Comparison of ENCODE assay signal across 8 mouse cellular contexts in genomic region chr6:47453098-47453497, GRCm38 (mm10). TPM values are rescaled to one million over a fixed set of nuclear protein-coding genes. Genes with fewer than 3 reads are reported as not detected.
A peak's percentile ranks its signal among the peaks of the same experiment; 100 is the strongest.
DNase-seq lines count a peak whose midpoint lies in the region; ATAC-seq and TF ChIP-seq lines count a peak whose summit lies in the region.

Gene Cul1, plus strand, starts transcription at chr6:47453398.

- no peak for DNase-seq in testis, postnatal 14 days (ENCODE audit: low spot score)
- no peak for DNase-seq in heart, postnatal 10 days
- DNase-seq in limb, embryonic 11.5 days (ENCODE audit: low spot score) = no peak
- DNase-seq in ovary, adult 18-20 months (ENCODE audit: low spot score) = no peak
- no peak for DNase-seq in urinary bladder, postnatal 14 days (ENCODE audit: low spot score)

- peak within 1 kb of the TSS; percentile 97 for H3K27ac ChIP-seq in testis, adult 2 months (ENCODE audit: control insufficient read depth, insufficient read depth, low read depth, low read length)
- peak within 1 kb of the TSS; percentile 78 for H3K27ac ChIP-seq in embryonic fibroblast, embryonic 13.5 days (ENCODE audit: insufficient read depth, low read length)
- peak within 1 kb of the TSS; percentile 98 for H3K27ac ChIP-seq in limb, embryonic 11.5 days (replicated peaks; ENCODE audit: low read depth, low read length)
- peak within 1 kb of the TSS; percentile 93 for H3K27ac ChIP-seq in neural tube, embryonic 15.5 days (replicated peaks)

- intact Hi-C loops in heart, postnatal 10 days (cut with DNase I) = loop anchor here (5.0 kb wide), 2 partner anchors 136 to 144 kb away; partner anchors contain the start of gene Ezh2

- H3K9ac ChIP-seq in limb, embryonic 11.5 days (ENCODE audit: low read length) = peak within 1 kb of the TSS; percentile 99
- H3K9ac ChIP-seq in neural tube, embryonic 15.5 days (replicated peaks) = peak within 1 kb of the TSS; percentile 99

- H3K36me3 ChIP-seq in testis, adult 2 months (ENCODE audit: control insufficient read depth, insufficient read depth, low read length) = no peaks in the 10 kb centered on the region
- no peaks in the 10 kb centered on the region for H3K36me3 ChIP-seq in limb, embryonic 11.5 days (ENCODE audit: control insufficient read depth, insufficient read depth, low read length)
- no peaks in the 10 kb centered on the region for H3K36me3 ChIP-seq in neural tube, embryonic 15.5 days

- no peaks in the 10 kb centered on the region for H3K27me3 ChIP-seq in testis, adult 2 months (ENCODE audit: control insufficient read depth, insufficient read depth, low read length)
- H3K27me3 ChIP-seq in limb, embryonic 11.5 days (ENCODE audit: control insufficient read depth, insufficient read depth, low read length) = no peaks in the 10 kb centered on the region
- H3K27me3 ChIP-seq in neural tube, embryonic 15.5 days (replicated peaks) = no peaks in the 10 kb centered on the region

- H3K9me3 ChIP-seq in limb, embryonic 11.5 days (ENCODE audit: control insufficient read depth, low read length) = no peaks in the 10 kb centered on the region
- H3K9me3 ChIP-seq in neural tube, embryonic 15.5 days (replicated peaks) = no peaks in the 10 kb centered on the region

- H3K4me2 ChIP-seq in limb, embryonic 11.5 days (ENCODE audit: low read depth, severe bottlenecking) = peak within 1 kb of the TSS; percentile 62
- peak within 1 kb of the TSS; percentile 81 for H3K4me2 ChIP-seq in neural tube, embryonic 15.5 days

- H3K4me1 ChIP-seq in testis, adult 2 months (ENCODE audit: control insufficient read depth, insufficient read depth, low read length) = peaks cover 2% of the 10 kb centered on the region; the same call in 1 of the 2 replicates
- H3K4me1 ChIP-seq in embryonic fibroblast, embryonic 13.5 days (ENCODE audit: control insufficient read depth, insufficient read depth, low read length) = no peaks in the 10 kb centered on the region
- H3K4me1 ChIP-seq in limb, embryonic 11.5 days (ENCODE audit: control insufficient read depth, insufficient read depth, low read length) = peaks cover 7% of the 10 kb centered on the region
- H3K4me1 ChIP-seq in neural tube, embryonic 15.5 days = peaks cover 32% of the 10 kb centered on the region

- no peak for TF ChIP-seq CTCF in testis, adult 2 months (IDR thresholded peaks at IDR 0.05; ENCODE audit: control insufficient read depth, insufficient read depth, insufficient replicate concordance, low read depth, low read length)
- TF ChIP-seq CTCF in embryonic fibroblast, embryonic 13.5 days (IDR thresholded peaks at IDR 0.05; ENCODE audit: borderline replicate concordance, insufficient read depth, low read length) = no peak

- peak within 1 kb of the TSS; percentile 99 for H3K4me3 ChIP-seq in testis, adult 2 months (ENCODE audit: control insufficient read depth, low read depth, low read length)
- peak within 1 kb of the TSS; percentile 99 for H3K4me3 ChIP-seq in embryonic fibroblast, embryonic 13.5 days (ENCODE audit: insufficient read depth, low read length)
- H3K4me3 ChIP-seq in limb, embryonic 11.5 days (ENCODE audit: low read depth, low read length) = peak within 1 kb of the TSS; percentile 95
- H3K4me3 ChIP-seq in neural tube, embryonic 15.5 days (replicated peaks) = peak within 1 kb of the TSS; percentile 98

- 36% methylated on average over 2 of the region's 2 CpGs for WGBS in limb, embryonic 11.5 days
- WGBS in neural tube, embryonic 15.5 days = 42% methylated on average over 2 of the region's 2 CpGs

- no peak for TF ChIP-seq POLR2A in testis, adult 2 months (IDR thresholded peaks at IDR 0.05; ENCODE audit: control insufficient read depth, low read depth, low read length)
- TF ChIP-seq POLR2A in embryonic fibroblast, embryonic 13.5 days (IDR thresholded peaks at IDR 0.05; ENCODE audit: low read depth, low read length) = no peak; the same call in 1 of the 2 replicates

- no peak for ATAC-seq in limb, embryonic 11.5 days (ENCODE audit: insufficient number of reproducible peaks, low FRiP score, low TSS enrichment, low read depth)
- no peak for ATAC-seq in neural tube, embryonic 15.5 days (ENCODE audit: low FRiP score)

RNA-seq across cellular contexts. Expression of gene Cul1, which starts in this region (rescaled TPM):
- 45.5 and 56.3 TPM in 2 replicates for polyA plus RNA-seq in testis, adult 2 months (2012; rRNA removed)
- 147 and 221 TPM in 2 replicates for polyA plus RNA-seq in embryonic fibroblast, embryonic 13.5 days (2011; ENCODE audit: insufficient read length, low read depth, missing spikeins)
- total RNA-seq in heart, postnatal 10 days (2021) = 10 to 100 TPM; 77.6 to 80.3 TPM
- 163 and 166 TPM in 2 replicates for polyA plus RNA-seq in limb, embryonic 11.5 days (2014; fragmentation: Nextera tagmentation; extraction: Ambion mirVana)
- polyA plus RNA-seq in neural tube, embryonic 15.5 days (2015; fragmentation: Nextera tagmentation; extraction: Ambion mirVana) = 113 and 126 TPM in 2 replicates
